Mouse (Mus musculus) midbrain, embryonic 11.5 days (tissue): ENCODE data around the gene Ccdc50. TPM values are rescaled to one million over a fixed set of nuclear protein-coding genes. Genes with fewer than 3 reads are reported as not detected.
A peak's percentile ranks its signal among the peaks of the same experiment; 100 is the strongest.

Source experiments
- ATAC-seq: fragments of 200-750 bp; cut with Nextera tagmentation; 2 replicates; pipeline ENCODE4 v1.8.0; 2017; ENCODE audit warnings: moderate TSS enrichment, moderate library complexity; ENCODE audit not compliant: low FRiP score
- DNase-seq: peaks from one replicate; pipeline ENCODE4 v3.0.0; 2015; ENCODE audit warnings: low spot score; ENCODE audit errors: missing footprints
- H3K27ac ChIP-seq: fragments of 300-500 bp; sonication (generic); 2 replicates; pipeline ENCODE4 v1.5.1; 2014; ENCODE audit warnings: low read depth, low read length
- H3K27me3 ChIP-seq: fragments of 300-500 bp; sonication (generic); 2 replicates; pipeline ENCODE4 v1.6.1; 2014; ENCODE audit warnings: mild to moderate bottlenecking, low read length, moderate library complexity, mixed read lengths; ENCODE audit not compliant: control insufficient read depth, insufficient read depth
- H3K36me3 ChIP-seq: fragments of 300-500 bp; sonication (generic); 2 replicates; pipeline ENCODE4 v1.6.1; 2014; ENCODE audit warnings: mild to moderate bottlenecking, low read length, moderate library complexity, mixed read lengths; ENCODE audit not compliant: control insufficient read depth, insufficient read depth
- H3K4me1 ChIP-seq: fragments of 300-500 bp; sonication (generic); 2 replicates; pipeline ENCODE4 v1.6.1; 2014; ENCODE audit warnings: low read length; ENCODE audit not compliant: control insufficient read depth, insufficient read depth
- H3K4me2 ChIP-seq: fragments of 300-500 bp; sonication (generic); 2 replicates; pipeline ENCODE4 v1.6.1; 2014; ENCODE audit warnings: mild to moderate bottlenecking, moderate library complexity
- H3K4me3 ChIP-seq: fragments of 300-500 bp; sonication (generic); 2 replicates; pipeline ENCODE4 v1.5.1; 2014; ENCODE audit warnings: low read depth, low read length
- H3K9ac ChIP-seq: fragments of 300-500 bp; sonication (generic); 2 replicates; pipeline ENCODE4 v1.6.1; 2014; ENCODE audit warnings: low read length
- H3K9me3 ChIP-seq: fragments of 300-500 bp; sonication (generic); 2 replicates; pipeline ENCODE4 v1.6.1; 2016; ENCODE audit warnings: low read length; ENCODE audit not compliant: control insufficient read depth
- WGBS: fragments of 180-500 bp; shearing (Covaris S2); extraction: QIAGEN DNeasy Blood & Tissue Kit; methylation state at CpG from one replicate; pipeline ENCODE4 v1.1.7; 2014; 5-methylcytosine and 5-hydroxymethylcytosine counted together
- polyA plus RNA-seq: library from polyadenylated mRNA; unstranded; fragments of >200 nt; fragmentation: Nextera tagmentation; extraction: Ambion mirVana; gene quantifications from 2 replicates; pipeline ENCODE4 v1.2.1, GENCODE M21; 2014

Ccdc50 gene
- polyA plus RNA-seq, 1 experiment from 2014 or later, result 74.9 TPM

GRCm38 (mm10) chr16:27374139-27374538 is 14.5 kb upstream of the Ccdc50 start:
- WGBS, result 81% methylated on average over 3 of the region's 3 CpGs
- Histone ChIP-seq H3K4me1 (no peaks in the 10 kb centered on the region), H3K9me3 (no peaks in the 10 kb centered on the region), H3K27me3 (no peaks in the 10 kb centered on the region), H3K9ac (no peak overlapping the region), H3K27ac (no peak overlapping the region), H3K4me2 (no peak overlapping the region), H3K36me3 (no peaks in the 10 kb centered on the region), H3K4me3 (no peak overlapping the region)
- no peak for DNase-seq
- no peak for ATAC-seq

GRCm38 (mm10) chr16:27375318-27375717 is 13.4 kb upstream of the Ccdc50 start:
- Histone ChIP-seq H3K36me3 (no peaks in the 10 kb centered on the region), H3K27ac (no peak overlapping the region), H3K27me3 (no peaks in the 10 kb centered on the region), H3K9ac (no peak overlapping the region), H3K4me2 (no peak overlapping the region), H3K4me3 (no peak overlapping the region), H3K4me1 (no peaks in the 10 kb centered on the region), H3K9me3 (no peaks in the 10 kb centered on the region)
- DNase-seq (no peak), ATAC-seq (no peak)
- WGBS, result 93% methylated on average over 2 of the region's 2 CpGs

- no peak for ATAC-seq
- no peaks in the 10 kb centered on the region for H3K36me3 ChIP-seq
- no peak overlapping the region for H3K9ac ChIP-seq
- H3K4me2 ChIP-seq, result no peak overlapping the region
- H3K27me3 ChIP-seq, result no peaks in the 10 kb centered on the region
- H3K4me1 ChIP-seq, result no peaks in the 10 kb centered on the region
- no peak overlapping the region for H3K4me3 ChIP-seq
- no peak overlapping the region for H3K27ac ChIP-seq
- H3K9me3 ChIP-seq, result no peaks in the 10 kb centered on the region
- no peak for DNase-seq
These were observed 12.1 kb upstream of the Ccdc50 start for GRCm38 (mm10) chr16:27376556-27376955.

GRCm38 (mm10) chr16:27382217-27382616 is 6.5 kb upstream of the Ccdc50 start:
- no peak overlapping the region for H3K27ac ChIP-seq
- no peaks in the 10 kb centered on the region for H3K9me3 ChIP-seq
- H3K36me3 ChIP-seq, result no peaks in the 10 kb centered on the region
- WGBS, result 87% methylated on average over 4 of the region's 4 CpGs
- H3K4me1 ChIP-seq, result no peaks in the 10 kb centered on the region
- no peak overlapping the region for H3K4me3 ChIP-seq
- no peaks in the 10 kb centered on the region for H3K27me3 ChIP-seq
- H3K4me2 ChIP-seq, result no peak overlapping the region
- DNase-seq, result no peak
- no peak overlapping the region for H3K9ac ChIP-seq
- ATAC-seq, result no peak

- no peaks in the 10 kb centered on the region for H3K9me3 ChIP-seq
- no peaks in the 10 kb centered on the region for H3K36me3 ChIP-seq
- no peak overlapping the region for H3K4me2 ChIP-seq
- H3K27me3 ChIP-seq, result no peaks in the 10 kb centered on the region
- no peak overlapping the region for H3K27ac ChIP-seq
- peaks cover 8% of the 10 kb centered on the region for H3K4me1 ChIP-seq
- ATAC-seq (no peak), DNase-seq (no peak)
- 78% methylated on average over 4 of the region's 4 CpGs for WGBS
- H3K4me3 ChIP-seq, result no peak overlapping the region
- no peak overlapping the region for H3K9ac ChIP-seq
These were observed 3.6 kb upstream of the Ccdc50 start for GRCm38 (mm10) chr16:27384893-27385603.

- Histone ChIP-seq H3K9me3 (no peaks in the 10 kb centered on the region), H3K27me3 (no peaks in the 10 kb centered on the region), H3K36me3 (no peaks in the 10 kb centered on the region), H3K9ac (no peak overlapping the region), H3K27ac (no peak overlapping the region), H3K4me2 (no peak overlapping the region), H3K4me3 (no peak overlapping the region), H3K4me1 (peaks cover 13% of the 10 kb centered on the region)
- DNase-seq (no peak), ATAC-seq (no peak)
- 85% methylated on average over 1 of the region's 1 CpGs for WGBS
These were observed 3.0 kb upstream of the Ccdc50 start for GRCm38 (mm10) chr16:27385649-27386048.

- no peak overlapping the region for H3K27ac ChIP-seq
- H3K4me2 ChIP-seq, result no peak overlapping the region
- H3K9me3 ChIP-seq, result no peaks in the 10 kb centered on the region
- WGBS, result 87% methylated on average over 4 of the region's 4 CpGs
- no peak overlapping the region for H3K4me3 ChIP-seq
- DNase-seq (no peak), ATAC-seq (no peak)
- H3K9ac ChIP-seq, result no peak overlapping the region
- H3K4me1 ChIP-seq, result peaks cover 13% of the 10 kb centered on the region
- no peaks in the 10 kb centered on the region for H3K27me3 ChIP-seq
- H3K36me3 ChIP-seq, result no peaks in the 10 kb centered on the region
These were observed 1.7 kb upstream of the Ccdc50 start for GRCm38 (mm10) chr16:27386850-27387407.

GRCm38 (mm10) chr16:27387634-27388611 is 746 bp upstream of the Ccdc50 start:
- ATAC-seq (no peak), DNase-seq (peak; percentile 88)
- WGBS, result 50% methylated on average over 12 of the region's 12 CpGs
- peaks cover 13% of the 10 kb centered on the region for H3K4me1 ChIP-seq
- no peaks in the 10 kb centered on the region for H3K27me3 ChIP-seq
- H3K4me3 ChIP-seq, result peak overlapping the region; percentile 84
- no peak overlapping the region for H3K27ac ChIP-seq
- H3K4me2 ChIP-seq, result peak overlapping the region; percentile 74
- H3K36me3 ChIP-seq, result no peaks in the 10 kb centered on the region
- peak overlapping the region; percentile 98 for H3K9ac ChIP-seq
- no peaks in the 10 kb centered on the region for H3K9me3 ChIP-seq
